Mouse (Mus musculus): ENCODE results near the gene Smim5.

The Smim5 gene

DNA sequence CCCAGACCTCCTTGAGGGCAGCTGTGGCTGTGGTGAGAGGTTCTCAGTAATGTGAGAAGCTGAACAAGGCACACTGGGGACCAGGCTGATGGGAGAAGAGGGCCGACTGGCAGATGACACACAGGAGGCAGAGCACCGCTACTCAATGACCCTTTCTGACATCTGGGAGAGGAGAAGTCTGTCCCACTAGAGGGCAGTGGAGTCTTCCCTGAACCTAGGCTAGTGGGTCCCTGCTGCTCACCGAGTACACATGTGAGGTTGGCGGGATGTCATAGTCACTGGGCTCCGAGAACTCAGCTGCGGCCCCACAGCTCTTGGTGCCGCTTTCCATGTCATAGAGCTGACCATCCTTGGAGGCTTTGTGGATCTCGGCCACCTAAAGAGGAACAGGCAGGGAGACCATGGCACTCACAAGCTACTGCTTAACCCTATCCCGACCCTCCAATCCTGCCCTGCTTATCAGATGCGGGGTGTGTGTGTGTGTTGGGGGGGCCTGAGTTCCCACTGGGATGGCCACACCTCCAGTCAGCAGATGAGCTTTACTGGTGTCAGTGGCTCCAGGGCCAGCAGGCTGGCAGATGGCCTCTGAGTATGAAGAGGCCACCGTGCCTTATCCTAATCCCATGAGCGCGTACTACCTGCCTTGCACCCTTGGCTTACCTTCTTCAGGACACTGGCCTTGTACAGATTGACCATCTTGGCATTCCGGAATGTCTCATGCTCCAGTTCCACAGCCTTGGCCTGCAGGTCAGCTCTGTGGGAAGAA is 4.8 kb upstream of the Smim5 start:
- DNase-seq (ENCODE audit: low spot score in 2 of 2): no peak

DNA sequence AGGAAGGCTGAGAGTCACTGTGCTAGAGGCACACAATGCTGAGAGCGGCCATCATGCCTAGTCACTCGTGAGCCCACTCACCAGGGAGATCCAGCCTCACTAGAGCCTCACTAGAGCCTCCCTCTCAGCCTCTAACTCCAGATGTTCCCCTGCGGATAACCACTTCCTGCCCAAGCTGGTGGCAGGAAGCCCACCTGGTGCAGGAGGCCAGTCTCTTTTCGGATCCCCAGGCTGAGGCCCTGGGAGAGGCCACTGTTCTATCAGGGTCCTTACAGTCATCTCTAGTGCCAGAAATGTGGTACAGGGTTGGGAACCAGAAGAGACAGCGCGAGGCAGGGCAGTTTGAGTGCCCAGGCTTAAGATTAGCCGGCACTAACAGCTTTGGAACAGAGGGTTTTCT is 1.3 kb upstream of the Smim5 start:
- no peak for DNase-seq (ENCODE audit: low spot score in 2 of 2)

DNA sequence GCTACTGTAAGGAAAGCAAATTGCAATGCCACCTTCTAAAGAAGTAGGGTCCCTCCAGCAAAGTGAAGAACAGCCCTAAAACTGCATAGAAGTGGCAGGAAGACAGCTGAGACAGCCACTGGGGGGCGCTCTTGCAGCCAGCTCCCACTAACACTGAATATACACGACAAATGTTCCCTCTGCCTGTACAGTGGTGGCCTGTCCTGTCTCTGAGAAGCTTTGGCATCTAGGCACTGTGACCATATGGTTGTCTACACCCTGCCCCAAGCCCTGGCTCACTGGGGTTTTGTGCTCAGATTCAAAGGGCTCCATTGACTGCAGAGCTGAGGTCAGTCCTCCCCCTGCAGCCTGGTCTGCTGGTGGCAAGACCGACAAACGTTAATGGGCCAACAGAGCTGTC is 880 bp upstream of the Smim5 start:
- DNase-seq (ENCODE audit: low spot score in 2 of 2): peak; percentile 36 to 63

DNA sequence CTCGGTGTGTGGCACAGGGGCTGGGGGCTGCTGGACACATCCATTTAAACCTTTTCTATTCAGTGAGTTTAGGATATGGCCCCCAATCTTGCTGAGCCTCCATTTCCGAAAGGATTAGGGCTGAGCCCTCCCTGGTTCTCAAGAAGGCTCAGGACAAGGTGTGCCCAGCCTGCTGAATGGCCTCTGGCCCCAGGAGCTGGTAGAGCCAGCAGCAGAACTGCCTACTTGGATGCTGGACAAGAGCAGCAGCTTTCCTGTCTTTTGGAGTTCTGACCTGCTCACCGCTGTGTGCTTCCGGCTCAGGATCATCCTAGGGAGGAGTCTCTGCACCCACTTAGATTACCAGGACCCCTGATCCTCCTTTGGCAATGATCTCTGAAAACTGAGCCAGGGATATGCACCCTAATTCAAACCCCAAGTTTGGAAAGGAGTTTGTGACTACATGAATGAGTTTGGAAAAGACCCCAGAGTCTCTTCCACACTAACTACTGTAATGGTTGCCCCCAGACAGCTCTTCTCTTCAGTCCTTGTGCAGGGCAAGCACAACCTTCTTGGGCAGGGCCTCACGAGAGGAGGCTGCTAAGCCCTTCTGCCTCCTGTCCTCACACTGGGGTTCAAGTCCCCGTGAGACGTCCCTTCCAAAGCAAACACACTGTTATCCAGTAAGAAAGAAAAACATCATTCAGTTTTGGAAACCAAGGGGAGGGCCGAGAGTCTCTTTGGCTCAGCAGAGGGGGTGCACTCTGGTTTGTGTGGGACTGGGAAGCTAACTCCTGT is 983 bp downstream of the Smim5 start:
- DNase-seq (ENCODE audit: low spot score in 2 of 2): no peak

DNA sequence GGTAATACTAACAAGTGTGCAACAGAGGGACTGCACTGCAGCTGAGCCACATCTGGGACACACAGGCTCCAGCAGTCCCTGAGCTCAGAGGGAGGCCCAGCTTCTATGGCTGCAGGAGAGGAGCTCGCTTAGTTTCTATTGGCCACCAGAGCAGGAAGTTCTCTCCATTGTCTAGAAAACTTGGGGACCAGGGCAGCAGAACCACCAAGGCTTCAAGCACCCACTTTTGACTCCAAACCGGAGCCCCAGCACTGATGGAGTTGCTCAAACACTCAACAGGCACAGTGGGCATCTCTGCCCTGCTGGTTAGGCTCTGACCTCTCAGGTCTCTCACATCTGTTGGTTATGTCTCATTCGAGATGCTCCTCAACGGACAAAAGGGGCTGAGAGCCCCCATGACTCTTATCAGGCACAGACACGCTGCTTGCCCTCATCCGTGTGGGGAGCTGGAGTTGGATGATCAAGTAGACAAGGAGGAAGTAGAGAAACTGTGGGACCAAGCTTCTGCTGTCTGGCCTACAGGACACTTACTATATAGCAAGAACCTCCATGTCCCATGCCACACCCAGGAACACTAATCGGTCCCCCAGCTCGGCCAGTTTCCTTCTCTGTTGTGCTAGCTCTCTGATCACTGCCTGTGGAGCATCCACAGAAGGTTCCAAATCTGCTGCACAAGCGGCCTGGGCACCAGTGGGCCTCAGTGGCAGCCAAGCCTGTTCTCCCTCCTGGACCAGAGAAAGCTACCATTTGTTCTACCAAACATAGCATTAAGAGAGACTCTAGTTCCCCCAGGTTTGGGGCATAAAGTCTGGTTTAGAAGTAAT is 1.8 kb downstream of the Smim5 start:
- DNase-seq (ENCODE audit: low spot score in 2 of 2): no peak

DNA sequence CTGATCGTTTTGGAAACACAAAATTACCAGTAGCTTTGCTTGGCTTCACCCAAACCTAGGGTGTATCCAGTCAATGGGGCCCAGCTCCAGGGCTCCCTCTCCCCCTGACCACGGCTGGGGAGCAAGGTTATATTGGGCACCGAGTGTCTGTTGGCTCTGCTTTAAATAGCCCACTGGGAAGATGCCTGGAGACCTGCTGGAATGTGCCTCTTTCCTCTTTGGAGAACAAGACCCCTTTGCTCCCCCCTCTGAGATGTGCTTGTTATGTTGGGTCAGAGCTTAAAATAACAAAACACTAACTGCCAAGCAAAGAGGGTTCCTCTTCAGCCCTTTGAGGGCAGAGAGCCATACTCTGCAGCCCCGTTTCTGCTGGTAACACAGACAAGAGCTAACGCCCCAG is 2.4 kb downstream of the Smim5 start:
- DNase-seq (ENCODE audit: low spot score in 2 of 2): no peak

DNA sequence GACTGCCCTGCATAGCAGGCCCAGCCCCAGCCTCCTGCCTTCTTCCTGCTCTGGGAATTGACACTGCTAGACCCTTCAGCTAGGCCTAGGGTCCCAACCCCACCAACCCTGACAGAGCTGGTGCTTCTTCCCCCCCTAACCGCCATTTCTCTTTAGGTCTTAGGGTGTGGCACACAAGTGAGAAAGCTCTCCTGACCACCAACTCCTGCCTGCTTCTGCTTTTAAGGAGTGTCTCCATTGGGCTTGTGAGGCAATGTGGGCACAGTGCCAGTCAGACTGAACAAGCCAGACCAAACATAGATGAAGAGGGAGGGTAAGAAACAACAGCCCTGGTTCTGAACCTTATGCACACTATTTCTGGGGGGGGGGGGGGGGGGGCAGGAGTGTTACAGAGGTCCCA is 3.1 kb downstream of the Smim5 start:
- peak in 1 of 2 experiments; percentile 37 for DNase-seq (ENCODE audit: low spot score in 2 of 2)

DNA sequence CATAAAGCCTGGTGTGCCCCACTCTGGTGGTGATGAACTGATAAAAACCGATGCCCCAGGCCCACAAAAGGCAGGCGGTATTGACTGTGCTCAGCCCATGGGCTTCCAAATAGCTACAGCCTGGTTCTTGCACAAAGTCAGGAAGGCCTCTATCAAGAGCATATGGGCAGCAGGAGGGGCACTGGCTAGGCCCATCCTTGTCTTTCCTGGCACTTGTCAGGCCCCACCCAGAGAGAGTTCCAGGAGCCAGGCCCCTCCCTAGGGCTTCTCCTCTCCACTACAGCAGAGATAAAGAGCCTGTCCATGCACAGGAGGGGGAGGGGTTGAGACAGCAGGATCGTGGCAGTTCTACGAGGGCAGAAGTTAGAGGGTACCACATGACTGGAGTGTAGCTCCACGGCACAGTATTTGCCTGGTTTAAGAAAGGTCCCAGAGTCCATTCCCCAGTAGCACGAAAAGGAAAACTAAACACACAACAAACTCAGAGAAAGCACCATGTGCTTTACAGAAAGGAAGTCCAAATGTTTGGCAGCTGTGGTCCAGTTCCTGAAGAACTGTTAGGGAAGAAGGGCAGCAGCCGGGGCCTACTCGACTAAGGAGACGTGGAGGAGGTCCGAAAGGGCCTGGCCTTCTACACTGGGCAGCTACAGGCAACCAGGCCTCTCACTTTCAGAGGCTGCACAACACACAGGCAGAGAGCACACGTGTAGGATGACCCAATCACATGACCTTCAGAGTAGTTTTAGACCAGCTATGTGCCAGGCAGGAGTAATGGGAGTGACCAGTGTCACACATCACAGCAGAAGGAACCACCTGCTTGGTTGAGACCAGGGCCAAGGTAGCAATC is 3.8 kb downstream of the Smim5 start:
- DNase-seq (ENCODE audit: low spot score in 2 of 2): no peak

DNA sequence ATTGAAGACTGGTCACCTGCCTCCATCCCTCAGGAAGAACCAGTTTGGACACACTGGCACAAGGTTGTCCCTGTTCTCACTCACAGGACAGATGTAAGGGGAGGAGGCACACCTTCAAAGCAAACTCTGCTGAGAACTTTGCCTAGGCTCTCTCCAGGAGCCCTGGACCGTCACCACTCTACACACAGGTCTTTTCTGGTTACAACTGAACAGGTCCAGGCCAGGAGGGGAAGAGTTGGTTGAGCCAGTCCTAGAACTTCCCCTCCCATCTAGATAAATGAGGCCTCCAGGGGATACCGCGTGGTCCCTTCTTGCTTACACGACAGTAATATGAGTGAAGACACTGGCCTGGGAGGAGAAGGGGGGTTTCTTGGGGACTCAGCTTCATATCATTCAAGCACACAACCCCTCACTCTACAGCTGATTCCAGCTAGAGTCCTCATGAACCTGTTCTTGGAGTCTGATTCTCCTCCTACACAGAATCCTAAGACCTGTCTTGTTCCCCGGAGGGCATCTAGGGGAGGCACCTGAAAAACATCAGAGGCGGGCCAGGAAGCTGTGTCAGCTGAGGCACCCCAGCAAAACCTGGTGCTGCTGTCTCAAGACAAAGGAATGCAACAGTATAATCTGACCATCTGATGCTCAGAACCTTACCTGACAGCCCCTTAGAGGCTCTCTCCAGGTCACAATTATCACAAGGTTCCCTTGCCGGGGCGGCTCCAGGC is 4.6 kb downstream of the Smim5 start:
- DNase-seq (ENCODE audit: low spot score in 2 of 2): no peak

DNA sequence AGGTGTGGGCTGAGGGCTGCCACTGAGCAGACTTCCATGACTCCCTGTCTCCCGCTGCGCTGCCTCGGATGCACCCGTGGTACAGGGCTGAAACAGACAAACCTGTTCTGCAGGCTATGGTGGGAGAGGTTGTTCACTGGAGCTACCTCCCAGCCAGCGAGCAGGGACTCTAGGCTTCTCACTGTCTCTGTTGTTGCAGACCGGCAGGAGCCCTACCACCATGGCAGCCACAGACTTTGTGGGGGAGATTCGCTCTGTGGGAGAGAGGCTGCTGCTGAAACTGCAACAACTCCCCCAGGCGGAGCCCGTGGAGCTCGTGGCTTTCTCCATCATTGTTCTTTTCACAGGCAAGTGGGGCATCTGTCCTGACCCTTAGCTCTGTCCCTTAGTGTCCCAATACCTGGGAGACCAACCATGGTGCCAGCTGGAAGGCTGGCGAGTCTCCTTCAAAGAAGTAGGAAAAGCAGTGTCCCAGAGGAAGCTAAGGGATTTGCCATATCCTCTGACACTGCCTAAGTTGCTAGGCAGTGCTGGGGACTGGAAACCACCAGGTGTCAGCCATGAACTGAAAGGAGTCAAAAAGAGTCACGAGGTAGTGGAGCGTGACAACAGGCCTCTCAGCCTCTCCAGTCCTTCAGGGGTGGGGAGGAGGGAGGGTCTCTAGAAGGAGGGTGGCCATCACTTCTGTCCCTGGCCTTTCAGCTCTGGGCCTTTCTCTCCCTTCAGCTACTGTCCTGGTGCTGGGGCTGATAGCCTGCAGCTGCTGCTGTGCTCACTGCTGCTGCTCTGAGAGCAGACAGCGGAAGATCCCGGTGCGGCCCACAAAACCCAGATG is 5.4 kb downstream of the Smim5 start:
- no peak for DNase-seq (ENCODE audit: low spot score in 2 of 2)

DNA sequence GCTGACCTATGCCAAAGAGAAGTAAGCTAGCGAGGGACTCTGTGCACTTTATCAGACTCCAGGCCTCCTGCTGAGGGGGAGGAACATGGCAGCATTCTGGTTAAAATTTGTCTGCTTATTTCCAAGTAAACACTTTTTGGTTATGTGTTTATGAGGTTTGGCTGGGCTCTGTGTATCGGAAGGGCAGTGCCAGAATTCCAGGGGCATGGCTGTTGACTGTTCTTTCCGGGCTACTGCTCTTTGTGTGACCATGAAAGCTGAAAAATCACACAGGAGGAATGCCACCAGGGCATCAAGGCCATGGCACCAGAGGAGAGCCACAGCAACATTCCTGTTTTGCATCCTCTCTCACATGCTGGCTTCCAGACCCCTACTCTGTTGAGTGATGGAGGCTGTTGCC is 6.3 kb downstream of the Smim5 start:
- DNase-seq (ENCODE audit: low spot score in 2 of 2): no peak

DNA sequence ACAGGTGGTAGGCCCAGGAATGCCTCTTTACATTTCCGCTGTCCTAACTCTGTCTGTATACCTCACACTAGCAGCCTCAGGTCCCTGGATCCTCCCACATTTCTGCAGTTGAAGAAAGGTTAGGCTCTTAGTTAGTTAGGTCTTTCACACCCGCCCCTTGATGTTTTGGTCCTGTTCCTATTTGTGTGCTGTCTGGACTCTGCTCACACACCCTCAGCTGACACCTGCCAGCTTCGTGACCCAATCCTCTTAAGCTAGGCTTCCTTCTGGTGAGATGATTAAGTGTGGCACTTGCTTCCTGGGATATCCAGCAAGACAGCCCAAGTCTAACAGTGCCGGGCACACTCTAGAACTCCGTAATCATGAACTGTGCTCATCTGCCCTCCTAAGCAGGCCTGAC is 6.8 kb downstream of the Smim5 start:
- no peak for DNase-seq (ENCODE audit: low spot score in 2 of 2)

DNA sequence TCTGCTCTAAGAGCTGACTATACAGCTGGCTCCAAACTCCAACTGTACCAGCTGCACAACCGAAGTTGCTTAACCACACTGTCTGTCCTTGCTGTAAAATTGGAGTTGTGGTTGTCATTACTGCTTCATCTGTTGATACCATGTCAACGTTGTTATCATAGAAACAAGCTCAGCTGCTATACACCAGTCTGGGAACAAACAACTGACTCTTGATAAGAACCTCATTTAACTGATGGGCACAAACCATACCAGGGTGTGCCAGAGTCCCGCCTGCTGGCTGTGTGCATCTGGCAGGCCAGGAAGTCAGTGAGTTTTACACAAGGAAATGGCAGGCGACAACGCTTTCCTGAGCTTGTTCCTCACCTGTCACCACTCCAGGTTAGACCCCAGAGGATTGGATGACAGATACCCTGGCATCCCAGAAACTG is 11.4 kb downstream of the Smim5 start:
- DNase-seq (ENCODE audit: low spot score in 2 of 2): no peak

DNA sequence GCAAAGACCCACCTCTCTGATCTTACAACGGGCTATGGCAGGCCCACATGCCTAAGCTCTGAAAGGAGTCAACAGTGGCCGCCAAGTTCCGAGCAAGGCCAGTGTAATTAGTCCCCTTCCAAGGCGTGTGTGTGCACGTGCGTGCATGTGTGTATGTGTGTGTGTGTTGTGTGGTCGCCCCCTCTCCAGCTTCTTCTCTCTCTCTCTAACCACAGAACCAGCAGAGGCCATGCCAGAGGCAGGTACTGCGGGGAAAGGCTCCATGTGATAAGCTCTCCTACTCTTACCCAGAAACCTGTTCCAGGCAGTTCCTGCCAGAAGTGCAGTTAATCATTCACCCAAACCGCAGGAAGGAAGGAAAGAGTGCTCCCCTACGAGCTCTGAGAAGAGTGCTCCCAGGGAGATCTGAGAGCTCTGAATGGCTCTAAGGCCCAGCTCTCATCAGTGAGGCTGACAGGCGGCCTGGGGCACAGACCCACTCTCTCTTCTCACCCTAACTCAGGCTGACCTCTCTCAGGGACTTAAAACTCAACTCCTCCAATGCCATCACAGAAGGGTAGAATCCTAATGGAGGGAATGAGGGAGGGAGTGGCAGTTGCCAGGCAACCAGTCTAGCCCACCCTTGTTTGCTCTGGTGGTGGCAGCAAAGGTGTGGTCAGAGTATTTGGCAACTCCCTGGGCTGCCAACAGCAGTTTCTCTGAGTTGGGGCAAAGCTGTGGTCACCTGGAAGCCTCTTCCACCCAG is 12.0 kb downstream of the Smim5 start, which contains the start of gene Smim6:
Smim6 (plus strand) TSS at position 386 of the 745 bp plus-strand sequence.
- no peak for DNase-seq (ENCODE audit: low spot score in 2 of 2)

DNA sequence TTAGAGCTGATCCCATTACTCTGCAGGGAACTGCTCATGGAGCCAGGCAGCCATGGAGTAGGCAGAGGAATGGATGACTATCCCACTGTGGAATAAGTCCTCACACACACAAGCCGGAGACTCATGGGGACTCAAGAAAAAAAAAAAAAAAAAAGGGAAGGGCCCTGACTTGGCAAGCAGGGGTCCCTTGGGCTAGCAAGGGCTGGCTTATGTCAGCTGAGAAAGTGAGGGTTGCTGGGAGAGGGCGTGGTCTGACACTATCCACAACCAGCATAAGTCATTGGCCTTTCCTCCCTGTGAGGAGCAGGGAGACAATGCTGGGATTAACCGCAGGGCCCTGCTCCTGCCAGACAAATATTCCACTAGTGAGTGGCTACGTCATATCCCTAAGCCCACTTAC is 16.8 kb downstream of the Smim5 start:
- DNase-seq (ENCODE audit: low spot score in 2 of 2): no peak

DNA sequence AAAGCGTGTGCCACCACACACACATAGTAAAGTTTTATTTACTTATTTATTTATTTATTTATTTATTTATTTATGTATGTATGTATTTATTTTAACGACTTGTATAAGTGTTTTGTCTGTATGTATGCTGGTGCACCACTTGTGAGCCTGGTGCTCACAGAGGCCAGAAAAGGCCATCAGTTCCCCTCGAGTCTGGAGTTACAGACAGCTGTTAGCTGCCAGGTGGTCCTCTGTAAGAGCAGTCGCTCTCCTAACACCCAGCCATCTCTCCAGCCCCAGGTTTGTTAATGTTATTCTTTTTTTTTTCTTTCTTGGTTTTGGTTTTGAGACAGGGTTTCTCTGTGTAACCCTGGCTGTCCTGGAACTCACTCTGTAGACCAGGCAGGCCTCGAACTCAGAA is 18.9 kb downstream of the Smim5 start:
- DNase-seq (ENCODE audit: low spot score in 2 of 2): no peak

DNA sequence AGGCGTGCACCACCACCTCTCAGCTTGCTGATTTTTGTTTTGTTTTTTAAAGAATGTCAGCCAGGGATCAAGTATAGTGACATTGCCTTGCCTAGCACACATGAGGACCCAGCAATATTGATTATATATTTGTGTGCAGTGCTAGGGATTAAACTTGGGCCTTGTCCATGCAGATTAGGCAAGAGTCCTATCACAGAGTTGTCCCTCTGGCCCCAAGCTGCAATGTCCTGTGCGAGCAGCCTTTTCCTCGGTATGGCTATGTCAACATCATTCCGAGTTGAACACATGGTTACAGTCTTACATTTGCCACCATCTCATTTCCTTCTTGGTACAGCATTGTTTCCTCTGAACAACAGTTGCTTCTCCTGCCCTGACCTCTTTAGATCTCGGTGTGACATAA is 19.3 kb downstream of the Smim5 start:
- no peak for DNase-seq (ENCODE audit: low spot score in 2 of 2)

DNA sequence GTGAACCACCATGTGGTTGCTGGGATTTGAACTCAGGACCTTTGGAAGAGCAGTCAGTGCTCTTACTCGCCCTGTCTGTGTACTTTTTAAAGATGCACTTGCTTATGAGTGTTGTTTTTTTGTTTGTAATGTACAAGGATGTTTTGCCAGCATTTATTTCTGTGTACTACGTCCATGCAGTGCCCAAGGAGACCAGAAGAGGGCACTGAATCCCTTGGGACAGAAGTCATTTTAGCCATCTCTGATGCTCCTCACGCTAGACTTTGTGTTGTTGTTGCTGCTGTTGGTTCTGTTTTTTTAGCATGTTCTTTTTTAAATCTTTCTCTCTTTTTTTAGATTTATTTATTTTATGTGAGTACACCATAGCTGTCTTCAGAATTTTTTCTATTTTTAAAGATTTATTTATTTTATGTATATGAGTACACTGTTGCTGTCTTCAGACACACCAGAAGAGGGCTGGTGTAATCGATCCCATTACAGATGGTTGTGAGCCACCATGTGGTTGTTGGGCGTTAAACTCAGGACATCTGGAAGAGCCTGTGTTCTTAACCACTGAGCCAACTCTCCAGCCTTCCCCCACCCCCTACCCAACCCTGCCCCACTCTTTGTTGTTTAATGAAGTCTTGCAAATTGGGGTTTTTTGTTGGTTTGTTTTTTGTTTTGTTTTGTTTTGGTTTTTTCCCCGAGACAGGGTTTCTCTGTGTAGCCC is 20.5 kb downstream of the Smim5 start:
- peak in 1 of 2 experiments; percentile 51 for DNase-seq (ENCODE audit: low spot score in 2 of 2)
